Mouse (Mus musculus): ENCODE results near the gene Arrdc5.

Arrdc5 gene

GRCm38 (mm10) chr17:56251136-56251829, 48.8 kb downstream of the Arrdc5 start:
- peak; percentile 74 for DNase-seq

DNA sequence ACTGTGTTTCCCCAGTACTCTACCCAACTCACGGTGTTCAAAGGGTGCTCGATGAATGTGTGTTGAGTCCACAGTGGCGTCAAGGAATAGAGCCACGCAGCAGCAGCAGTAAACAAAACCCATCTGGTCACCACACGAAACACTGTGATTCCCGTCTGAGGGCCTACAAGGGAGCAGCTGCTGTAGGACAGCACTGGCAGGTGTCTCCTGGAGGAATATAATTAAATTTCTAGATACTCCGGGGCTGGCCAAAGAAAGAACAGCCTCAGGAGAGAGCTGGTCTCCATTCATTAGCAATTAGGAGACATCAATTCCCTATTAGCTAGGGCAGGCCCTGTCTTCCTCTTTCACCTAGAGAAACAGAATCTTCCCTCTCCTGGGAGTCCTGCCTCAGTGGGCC, 54.5 kb downstream of the Arrdc5 start:
- no peak for DNase-seq

All from thymus, postnatal 25 days (tissue).